Mouse (Mus musculus): Measurements from ENCODE around the gene C77080. TPM values are rescaled to one million over a fixed set of nuclear protein-coding genes. Genes with fewer than 3 reads are reported as not detected.

Gene C77080
- polyA plus RNA-seq, 1 experiment from 2014 or later: 5.2 TPM

DNA sequence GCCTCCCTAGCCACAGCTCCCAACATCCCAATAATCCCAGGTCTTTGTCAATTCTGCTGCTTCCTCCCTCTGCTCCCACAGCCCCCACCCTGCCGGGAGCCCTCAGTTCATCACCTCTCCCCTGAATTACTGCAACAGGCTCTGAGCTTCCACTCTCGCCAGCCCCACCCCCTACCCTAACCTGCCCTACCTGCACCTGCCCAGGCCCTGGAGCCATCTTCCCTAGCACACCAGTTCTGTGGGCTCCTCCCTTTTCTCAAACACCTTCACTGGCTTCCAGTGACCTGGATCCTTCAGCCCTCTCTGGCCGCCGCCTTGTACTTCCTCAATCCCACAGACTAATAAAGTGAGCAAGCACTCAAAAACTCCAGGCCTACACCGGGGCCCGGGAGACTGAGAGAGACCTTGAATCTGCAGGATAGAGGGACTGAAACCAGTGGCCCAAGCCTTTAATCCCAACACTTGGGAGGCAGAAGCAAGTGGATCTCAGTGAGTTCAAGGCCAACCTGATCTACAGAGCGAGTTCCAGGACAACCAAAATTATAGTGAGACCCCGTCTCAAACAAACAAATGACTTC lies 24.9 kb downstream of the C77080 start:
- H3K27ac ChIP-seq: no peak overlapping the region
- H3K36me3 ChIP-seq: no peaks in the 10 kb centered on the region
- no peaks in the 10 kb centered on the region for H3K27me3 ChIP-seq
- H3K4me2 ChIP-seq (replicated peaks): no peak overlapping the region
- H3K9ac ChIP-seq: no peak overlapping the region
- H3K9me3 ChIP-seq: no peaks in the 10 kb centered on the region
- H3K4me1 ChIP-seq: peaks cover 21% of the 10 kb centered on the region
- H3K4me3 ChIP-seq: no peak overlapping the region
- WGBS: 87% methylated on average over 8 of the region's 8 CpGs
- no peak for ATAC-seq (ENCODE audit: insufficient number of reproducible peaks, insufficient read depth, low FRiP score, low TSS enrichment)

DNA sequence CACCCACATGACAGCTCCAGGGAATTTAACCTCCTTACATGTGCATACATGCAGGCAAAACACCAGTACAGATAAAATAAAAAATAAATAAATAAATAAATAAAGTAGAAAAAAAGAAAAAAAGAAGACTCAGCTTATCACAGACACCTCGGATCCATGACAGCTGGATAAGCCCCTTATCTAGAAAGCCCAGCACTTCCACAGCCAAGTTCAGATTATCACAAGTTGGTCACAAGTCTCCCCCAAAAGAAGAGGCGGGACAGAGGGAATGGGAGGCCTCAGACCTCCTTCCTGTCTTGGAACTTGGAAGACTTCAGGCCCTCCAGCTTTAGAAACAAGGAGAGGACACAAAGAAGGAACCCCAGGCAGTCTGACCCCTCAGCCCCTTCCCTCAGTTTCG lies 26.1 kb downstream of the C77080 start:
- no peak for ATAC-seq (ENCODE audit: insufficient number of reproducible peaks, insufficient read depth, low FRiP score, low TSS enrichment)
- peaks cover 19% of the 10 kb centered on the region for H3K4me1 ChIP-seq
- no peaks in the 10 kb centered on the region for H3K9me3 ChIP-seq
- no peak overlapping the region for H3K27ac ChIP-seq
- H3K27me3 ChIP-seq: no peaks in the 10 kb centered on the region
- no peak overlapping the region for H3K4me3 ChIP-seq
- H3K4me2 ChIP-seq (replicated peaks): no peak overlapping the region
- no peaks in the 10 kb centered on the region for H3K36me3 ChIP-seq
- H3K9ac ChIP-seq: no peak overlapping the region
- 75% methylated on average over 3 of the region's 3 CpGs for WGBS

DNA sequence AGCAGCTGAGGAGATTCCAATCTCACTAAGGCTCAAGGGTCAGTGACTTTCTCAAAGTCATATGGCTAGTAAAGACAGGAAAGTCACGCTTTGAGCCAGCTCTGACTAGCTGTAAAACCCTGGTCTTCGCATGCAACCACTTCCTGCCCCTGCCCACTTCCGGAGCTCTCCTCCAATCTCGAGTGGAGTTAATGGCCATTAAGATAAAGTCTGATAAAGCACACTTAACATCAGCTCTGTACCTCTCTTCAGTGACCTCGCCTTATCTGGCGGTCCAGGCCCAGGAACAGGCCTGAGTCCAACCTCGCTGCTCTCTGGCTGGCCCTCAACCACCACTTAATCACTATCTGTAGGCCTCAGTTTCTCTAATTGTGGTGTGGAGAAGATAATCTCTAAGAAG lies 26.7 kb downstream of the C77080 start:
- Histone ChIP-seq H3K4me1 (peaks cover 19% of the 10 kb centered on the region), H3K4me3 (no peak overlapping the region), H3K9me3 (no peaks in the 10 kb centered on the region), H3K4me2 (replicated peaks) (no peak overlapping the region), H3K36me3 (no peaks in the 10 kb centered on the region), H3K27ac (no peak overlapping the region), H3K9ac (no peak overlapping the region), H3K27me3 (no peaks in the 10 kb centered on the region)
- no peak for ATAC-seq (ENCODE audit: insufficient number of reproducible peaks, insufficient read depth, low FRiP score, low TSS enrichment)
- 71% methylated on average over 7 of the region's 7 CpGs for WGBS

DNA sequence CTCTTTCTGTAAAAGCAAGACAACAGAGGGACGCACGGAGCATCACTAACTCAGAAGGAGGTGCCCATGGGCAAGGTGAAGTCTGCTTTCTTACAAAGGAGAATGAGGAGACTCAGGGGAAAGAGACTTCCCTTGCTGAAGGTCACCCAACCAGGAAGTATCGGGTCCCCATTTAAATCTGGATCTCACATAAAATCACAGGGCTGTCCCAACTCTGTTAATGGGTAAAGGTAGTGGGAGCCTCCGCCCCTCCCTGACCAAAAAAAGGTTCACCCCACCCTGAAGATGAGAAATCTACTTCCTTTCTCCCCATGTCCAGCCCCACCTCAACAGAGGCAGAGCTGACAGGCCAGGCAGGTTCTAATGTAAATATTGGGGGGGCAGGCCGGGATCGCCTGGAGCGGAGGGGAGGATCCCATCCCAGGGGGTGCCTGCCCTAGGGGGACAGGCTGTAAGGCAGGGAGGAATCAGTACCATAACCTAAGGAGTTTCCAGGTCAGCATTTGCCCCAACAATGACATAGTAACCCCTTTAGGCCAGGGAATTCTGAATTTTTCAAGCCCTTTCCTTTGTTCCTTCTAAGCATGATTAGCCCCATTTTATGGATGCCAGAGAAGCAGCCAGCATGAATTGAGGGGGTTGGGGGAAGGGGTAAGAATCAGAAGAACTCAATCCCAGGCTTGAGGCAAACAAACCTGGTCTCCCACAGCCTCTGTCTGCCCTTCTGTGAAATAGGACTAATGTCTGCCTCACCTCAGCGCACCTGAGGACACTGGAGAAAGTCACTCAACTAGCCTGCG lies 28.4 kb downstream of the C77080 start:
- H3K4me1 ChIP-seq: peaks cover 16% of the 10 kb centered on the region
- no peaks in the 10 kb centered on the region for H3K27me3 ChIP-seq
- H3K9me3 ChIP-seq: no peaks in the 10 kb centered on the region
- H3K27ac ChIP-seq: no peak overlapping the region
- WGBS: 74% methylated on average over 9 of the region's 9 CpGs
- no peaks in the 10 kb centered on the region for H3K36me3 ChIP-seq
- H3K4me3 ChIP-seq: no peak overlapping the region
- H3K9ac ChIP-seq: no peak overlapping the region
- ATAC-seq (ENCODE audit: insufficient number of reproducible peaks, insufficient read depth, low FRiP score, low TSS enrichment): no peak
- H3K4me2 ChIP-seq (replicated peaks): no peak overlapping the region

DNA sequence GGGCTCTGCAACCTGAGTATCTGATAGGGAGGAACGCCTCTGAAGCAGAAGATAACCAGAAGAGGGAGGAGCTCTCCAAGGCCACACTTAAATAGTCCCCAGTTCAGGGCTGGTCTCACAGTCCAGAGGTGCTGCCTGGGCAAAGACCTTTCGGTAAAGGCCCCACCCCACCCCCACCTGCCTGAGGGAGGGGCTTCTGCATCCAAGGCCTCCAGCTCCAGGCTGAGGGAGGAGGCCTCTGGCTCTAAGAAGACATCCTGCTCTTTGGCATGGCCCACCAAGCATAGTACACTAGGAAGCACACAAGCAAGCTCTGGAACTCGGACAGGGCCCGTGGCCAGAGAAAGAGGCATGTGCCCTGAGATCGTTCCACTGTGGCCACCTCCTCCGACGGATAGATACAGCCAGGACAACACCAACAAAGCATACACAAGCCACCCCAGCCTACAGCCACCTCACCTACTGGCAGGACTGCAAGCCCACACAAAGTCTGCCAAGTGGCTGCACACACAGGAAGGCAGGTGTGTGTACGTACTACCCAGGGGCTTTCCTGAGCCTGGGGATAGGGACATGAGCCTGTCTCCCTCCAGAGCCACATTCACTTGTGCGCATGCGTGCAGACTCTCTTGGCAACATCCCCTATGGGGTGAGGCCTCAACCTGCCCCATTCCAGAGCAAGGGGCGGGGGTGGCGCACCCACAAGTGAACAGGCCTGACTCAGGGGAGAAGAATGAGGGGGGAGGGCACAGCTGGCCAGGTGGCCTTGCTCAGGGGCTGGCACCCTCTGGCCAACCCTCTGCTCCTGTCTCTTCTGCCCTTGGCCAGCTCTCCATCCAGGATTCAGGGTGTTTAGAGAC lies 29.4 kb downstream of the C77080 start:
- 62% methylated on average over 12 of the region's 12 CpGs for WGBS

DNA sequence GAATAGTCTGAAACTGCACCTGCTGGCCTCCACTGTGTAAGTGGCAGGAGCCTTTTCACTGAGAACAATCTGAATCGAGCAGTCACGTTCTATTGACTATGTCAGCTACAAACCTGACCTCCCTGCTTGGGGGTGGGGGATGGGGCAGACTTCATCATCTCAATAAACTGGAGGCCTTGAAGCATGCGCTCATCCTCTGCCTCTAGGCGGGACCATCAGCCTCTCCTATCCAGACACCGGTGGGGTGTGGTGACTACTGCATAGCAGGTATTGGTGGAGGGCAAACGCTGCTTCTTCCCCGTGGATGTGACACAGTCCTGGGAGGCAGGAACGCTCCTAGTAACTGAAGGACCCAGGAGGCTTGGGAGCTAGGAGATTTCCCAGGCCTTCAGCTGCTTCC lies 30.3 kb downstream of the C77080 start:
- no peak overlapping the region for H3K27ac ChIP-seq
- no peak overlapping the region for H3K9ac ChIP-seq
- H3K9me3 ChIP-seq: no peaks in the 10 kb centered on the region
- H3K4me2 ChIP-seq (replicated peaks): no peak overlapping the region
- H3K4me1 ChIP-seq: peaks cover 32% of the 10 kb centered on the region
- no peak for ATAC-seq (ENCODE audit: insufficient number of reproducible peaks, insufficient read depth, low FRiP score, low TSS enrichment)
- no peaks in the 10 kb centered on the region for H3K36me3 ChIP-seq
- H3K27me3 ChIP-seq: 0 out of 2 replicates have a peak, but pooled peaks cover under 1% of the 10 kb centered on the region
- no peak overlapping the region for H3K4me3 ChIP-seq
- WGBS: 61% methylated on average over 8 of the region's 8 CpGs

More for the DNA sequence above, 29.4 kb downstream of the C77080 start:
- Histone ChIP-seq H3K4me2 (replicated peaks) (no peak overlapping the region), H3K9me3 (no peaks in the 10 kb centered on the region), H3K36me3 (no peaks in the 10 kb centered on the region), H3K4me3 (no peak overlapping the region), H3K27ac (peak overlapping the region; percentile 17; the same call in 1 of the 2 replicates), H3K4me1 (peaks cover 23% of the 10 kb centered on the region), H3K9ac (no peak overlapping the region), H3K27me3 (no peaks in the 10 kb centered on the region)
- no peak for ATAC-seq (ENCODE audit: insufficient number of reproducible peaks, insufficient read depth, low FRiP score, low TSS enrichment)

DNA sequence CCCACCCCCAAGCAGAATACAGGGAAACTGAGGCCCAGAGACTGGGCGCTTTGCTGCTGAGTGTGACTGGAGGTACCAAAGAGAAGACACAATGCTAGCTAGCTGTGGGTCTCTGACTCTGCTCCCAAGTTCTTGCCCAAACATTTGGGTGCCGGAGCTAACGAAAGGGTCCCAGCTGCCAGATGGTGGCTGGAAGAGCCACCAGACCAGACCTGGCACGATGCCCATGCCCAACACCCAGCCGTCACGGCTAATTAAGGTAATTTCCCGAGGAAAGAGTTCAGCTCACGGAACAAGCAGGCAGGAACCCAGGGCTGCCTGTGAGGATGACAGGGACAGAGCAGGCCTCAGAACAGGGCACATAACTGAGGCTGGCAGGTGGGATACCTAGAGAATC lies 33.2 kb downstream of the C77080 start:
- ATAC-seq (ENCODE audit: insufficient number of reproducible peaks, insufficient read depth, low FRiP score, low TSS enrichment): no peak
- Histone ChIP-seq H3K4me1 (peaks cover 57% of the 10 kb centered on the region), H3K9ac (no peak overlapping the region; the same call in 1 of the 2 replicates), H3K27ac (peak overlapping the region; percentile 23; the same call in 1 of the 2 replicates), H3K27me3 (peaks cover 17% of the 10 kb centered on the region), H3K36me3 (peaks cover 4% of the 10 kb centered on the region; the same call in 1 of the 2 replicates), H3K9me3 (no peaks in the 10 kb centered on the region), H3K4me3 (no peak overlapping the region), H3K4me2 (replicated peaks) (peak overlapping the region; percentile 40)
- WGBS: 27% methylated on average over 8 of the region's 8 CpGs

DNA sequence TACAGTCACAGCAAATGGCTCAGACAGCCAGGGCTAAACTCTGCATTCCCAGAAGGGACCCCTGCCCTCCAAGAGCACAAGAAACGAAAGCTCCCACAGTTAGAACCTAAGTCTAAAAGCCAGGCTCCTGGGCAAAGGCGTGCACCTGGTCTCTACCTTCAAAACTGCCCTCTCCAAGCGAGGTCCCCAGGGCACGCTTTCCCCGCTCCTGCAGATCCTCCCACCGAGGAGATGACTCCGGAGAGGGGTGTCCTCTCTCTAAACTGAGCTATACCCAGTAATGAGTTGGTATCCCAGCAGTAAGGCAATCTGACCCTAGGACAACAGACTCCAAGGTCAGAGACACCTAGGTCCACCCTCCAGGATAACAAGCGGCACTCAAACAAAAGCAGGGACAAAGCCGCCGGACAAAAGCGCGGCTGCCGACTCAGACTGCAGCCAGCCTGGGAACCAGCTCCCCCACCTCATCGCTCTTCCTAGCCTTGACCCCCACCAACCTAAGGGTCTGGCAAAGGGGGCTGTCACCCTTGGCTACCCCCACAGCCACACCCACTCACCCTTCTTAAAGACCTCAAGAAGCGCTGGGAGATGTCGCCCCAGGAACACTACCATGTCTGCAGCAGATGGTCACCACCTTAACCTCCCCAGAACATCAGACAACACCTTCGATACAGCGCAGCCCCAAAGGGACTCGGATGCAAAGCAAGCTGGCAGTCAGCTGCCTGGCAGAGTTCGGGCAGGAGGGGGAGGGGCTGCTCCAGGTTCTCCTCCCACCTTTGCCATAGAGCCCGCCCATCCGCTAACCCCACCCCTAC lies 33.8 kb downstream of the C77080 start:
- peak overlapping the region; percentile 24 for H3K4me3 ChIP-seq
- ATAC-seq (ENCODE audit: insufficient number of reproducible peaks, insufficient read depth, low FRiP score, low TSS enrichment): no peak
- H3K36me3 ChIP-seq: peaks cover 7% of the 10 kb centered on the region; the same call in 1 of the 2 replicates
- no peaks in the 10 kb centered on the region for H3K9me3 ChIP-seq
- peak overlapping the region; percentile 40 for H3K4me2 ChIP-seq (replicated peaks)
- peaks cover 56% of the 10 kb centered on the region for H3K4me1 ChIP-seq
- peak overlapping the region; percentile 19 for H3K9ac ChIP-seq
- peaks cover 23% of the 10 kb centered on the region for H3K27me3 ChIP-seq
- WGBS: 7% methylated on average over 22 of the region's 22 CpGs
- peak overlapping the region; percentile 65 for H3K27ac ChIP-seq

DNA sequence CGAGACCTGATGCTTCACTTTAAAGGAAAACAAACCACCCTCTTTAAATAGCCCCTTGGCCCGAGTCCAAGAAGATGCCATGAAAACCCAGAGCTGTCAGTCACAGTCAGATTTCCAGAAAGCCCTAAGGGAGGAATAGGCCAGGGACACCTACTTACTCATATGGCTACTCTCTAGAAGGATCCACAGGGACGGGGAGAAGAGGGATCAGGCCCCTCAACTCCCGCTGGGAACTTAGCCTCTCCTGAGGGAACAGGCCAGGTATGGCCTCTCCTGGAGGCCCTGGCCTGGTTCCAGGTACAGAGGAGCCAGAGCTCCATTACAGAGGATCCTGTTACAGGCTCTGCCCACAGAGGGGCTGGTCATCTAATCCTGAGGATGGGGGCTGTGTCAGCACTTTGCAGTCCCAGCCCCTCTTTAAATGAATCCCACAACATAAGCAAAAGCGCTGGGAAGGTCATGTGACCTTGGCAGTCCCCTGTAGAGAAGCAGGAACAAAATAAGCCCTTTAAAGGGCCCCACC lies 34.7 kb downstream of the C77080 start:
- H3K4me3 ChIP-seq: peak overlapping the region; percentile 24
- 10% methylated on average over 5 of the region's 5 CpGs for WGBS

DNA sequence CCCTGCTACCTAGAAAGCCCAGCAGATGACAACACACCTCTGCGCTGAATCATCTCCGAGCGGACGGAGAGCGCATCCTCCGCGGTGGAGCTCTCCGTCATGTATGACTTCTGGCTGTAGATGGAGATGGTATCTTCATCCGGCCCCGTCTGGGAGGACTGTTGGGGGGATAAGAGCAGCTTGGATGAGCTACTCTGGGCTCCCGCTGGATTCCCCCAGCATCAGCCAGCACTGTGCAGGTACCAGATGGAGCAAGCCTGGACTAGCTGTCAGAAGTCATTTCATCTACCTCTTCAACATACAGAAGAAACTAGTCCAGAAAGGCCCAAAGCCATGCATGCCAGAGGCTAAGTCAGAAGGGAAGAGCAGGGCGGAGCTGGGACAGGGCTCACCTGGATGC lies 35.9 kb downstream of the C77080 start:
- Histone ChIP-seq H3K4me2 (replicated peaks) (no peak overlapping the region), H3K27ac (no peak overlapping the region), H3K27me3 (peaks cover 29% of the 10 kb centered on the region), H3K4me1 (peaks cover 55% of the 10 kb centered on the region), H3K9me3 (no peaks in the 10 kb centered on the region), H3K4me3 (no peak overlapping the region), H3K9ac (no peak overlapping the region), H3K36me3 (peaks cover 28% of the 10 kb centered on the region)
- WGBS: 96% methylated on average over 12 of the region's 12 CpGs
- ATAC-seq (ENCODE audit: insufficient number of reproducible peaks, insufficient read depth, low FRiP score, low TSS enrichment): no peak

More for the DNA sequence above, 34.7 kb downstream of the C77080 start:
- peaks cover 52% of the 10 kb centered on the region for H3K4me1 ChIP-seq
- peaks cover 29% of the 10 kb centered on the region for H3K27me3 ChIP-seq
- H3K9ac ChIP-seq: no peak overlapping the region; the same call in 1 of the 2 replicates
- peaks cover 16% of the 10 kb centered on the region; the same call in 1 of the 2 replicates for H3K36me3 ChIP-seq
- ATAC-seq (ENCODE audit: insufficient number of reproducible peaks, insufficient read depth, low FRiP score, low TSS enrichment): peak; percentile 42; the same call in 1 of the 2 replicates
- H3K9me3 ChIP-seq: no peaks in the 10 kb centered on the region
- H3K4me2 ChIP-seq (replicated peaks): peak overlapping the region; percentile 40
- peak overlapping the region; percentile 65 for H3K27ac ChIP-seq
